Mouse (Mus musculus): ENCODE data around the gene Iah1. TPM values are rescaled to one million over a fixed set of nuclear protein-coding genes. Genes with fewer than 3 reads are reported as not detected.

Iah1 gene
- total and polyA plus RNA-seq, 2 experiments from 2014 or later: 31.2 to 33.2 TPM

- ATAC-seq: no peak
Observed at GRCm38 (mm10) chr12:21318143-21318895, 2.1 kb downstream of the Iah1 start.

GRCm38 (mm10) chr12:21320317-21320716 lies 4.1 kb downstream of the Iah1 start:
- H3K4me3 ChIP-seq (ENCODE audit: low read length): no peak overlapping the region
- H3K4me1 ChIP-seq (ENCODE audit: insufficient read depth, low read length): no peaks in the 10 kb centered on the region
- WGBS: 68% methylated on average over 4 of the region's 4 CpGs
- ATAC-seq: no peak
- DNase-seq (ENCODE audit: low spot score): peak; percentile 2
- H3K4me2 ChIP-seq (ENCODE audit: low read depth, low read length): no peak overlapping the region
- no peak overlapping the region for H3K27ac ChIP-seq
- H3K36me3 ChIP-seq (ENCODE audit: insufficient read depth, low read length): peaks cover 18% of the 10 kb centered on the region; the same call in 1 of the 2 replicates
- H3K27me3 ChIP-seq (ENCODE audit: insufficient read depth, low read length): no peaks in the 10 kb centered on the region
- H3K9me3 ChIP-seq (ENCODE audit: low read length): no peaks in the 10 kb centered on the region
- TF ChIP-seq CTCF (IDR thresholded peaks at IDR 0.05; ENCODE audit: low read depth): no peak
- H3K9ac ChIP-seq (replicated peaks; ENCODE audit: low read length): no peak overlapping the region

More at GRCm38 (mm10) chr12:21318143-21318895, 2.1 kb downstream of the Iah1 start:
- H3K36me3 ChIP-seq (ENCODE audit: insufficient read depth, low read length): peaks cover 17% of the 10 kb centered on the region
- no peaks in the 10 kb centered on the region for H3K9me3 ChIP-seq (ENCODE audit: low read length)
- TF ChIP-seq CTCF (IDR thresholded peaks at IDR 0.05; ENCODE audit: low read depth): peak; percentile 77
- no peak overlapping the region for H3K4me2 ChIP-seq (ENCODE audit: low read depth, low read length)
- H3K27me3 ChIP-seq (ENCODE audit: insufficient read depth, low read length): no peaks in the 10 kb centered on the region
- 65% methylated on average over 12 of the region's 12 CpGs for WGBS
- H3K9ac ChIP-seq (replicated peaks; ENCODE audit: low read length): no peak overlapping the region
- no peak overlapping the region for H3K4me3 ChIP-seq (ENCODE audit: low read length)
- no peaks in the 10 kb centered on the region for H3K4me1 ChIP-seq (ENCODE audit: insufficient read depth, low read length)
- peak; percentile 80 for DNase-seq (ENCODE audit: low spot score)
- H3K27ac ChIP-seq: no peak overlapping the region

- H3K27me3 ChIP-seq (ENCODE audit: insufficient read depth, low read length): no peaks in the 10 kb centered on the region
Observed at GRCm38 (mm10) chr12:21321170-21321569, 5.0 kb downstream of the Iah1 start.

GRCm38 (mm10) chr12:21322296-21322695 lies 6.1 kb downstream of the Iah1 start:
- no peak for TF ChIP-seq CTCF (IDR thresholded peaks at IDR 0.05; ENCODE audit: low read depth)
- Histone ChIP-seq H3K36me3 (ENCODE audit: insufficient read depth, low read length) (peaks cover 24% of the 10 kb centered on the region; the same call in 1 of the 2 replicates), H3K4me2 (ENCODE audit: low read depth, low read length) (no peak overlapping the region), H3K27ac (no peak overlapping the region), H3K4me3 (ENCODE audit: low read length) (no peak overlapping the region), H3K9ac (replicated peaks; ENCODE audit: low read length) (no peak overlapping the region), H3K9me3 (ENCODE audit: low read length) (no peaks in the 10 kb centered on the region), H3K27me3 (ENCODE audit: insufficient read depth, low read length) (no peaks in the 10 kb centered on the region), H3K4me1 (ENCODE audit: insufficient read depth, low read length) (no peaks in the 10 kb centered on the region)
- ATAC-seq: no peak
- WGBS: 86% methylated on average over 4 of the region's 4 CpGs
- DNase-seq (ENCODE audit: low spot score): no peak

More at GRCm38 (mm10) chr12:21321170-21321569, 5.0 kb downstream of the Iah1 start:
- Histone ChIP-seq H3K4me3 (ENCODE audit: low read length) (no peak overlapping the region), H3K36me3 (ENCODE audit: insufficient read depth, low read length) (peaks cover 24% of the 10 kb centered on the region; the same call in 1 of the 2 replicates), H3K27ac (no peak overlapping the region), H3K4me2 (ENCODE audit: low read depth, low read length) (no peak overlapping the region), H3K9ac (replicated peaks; ENCODE audit: low read length) (no peak overlapping the region), H3K4me1 (ENCODE audit: insufficient read depth, low read length) (no peaks in the 10 kb centered on the region), H3K9me3 (ENCODE audit: low read length) (no peaks in the 10 kb centered on the region)
- 80% methylated on average over 9 of the region's 9 CpGs for WGBS
- TF ChIP-seq CTCF (IDR thresholded peaks at IDR 0.05; ENCODE audit: low read depth): no peak
- DNase-seq (ENCODE audit: low spot score): no peak
- no peak for ATAC-seq

- no peak for TF ChIP-seq CTCF (IDR thresholded peaks at IDR 0.05; ENCODE audit: low read depth)
- Histone ChIP-seq H3K27me3 (ENCODE audit: insufficient read depth, low read length) (no peaks in the 10 kb centered on the region), H3K4me2 (ENCODE audit: low read depth, low read length) (no peak overlapping the region), H3K27ac (no peak overlapping the region), H3K4me1 (ENCODE audit: insufficient read depth, low read length) (no peaks in the 10 kb centered on the region), H3K4me3 (ENCODE audit: low read length) (no peak overlapping the region), H3K9me3 (ENCODE audit: low read length) (no peaks in the 10 kb centered on the region), H3K9ac (replicated peaks; ENCODE audit: low read length) (no peak overlapping the region), H3K36me3 (ENCODE audit: insufficient read depth, low read length) (peaks cover 29% of the 10 kb centered on the region; the same call in 1 of the 2 replicates)
- ATAC-seq: no peak
- 79% methylated on average over 9 of the region's 9 CpGs for WGBS
- no peak for DNase-seq (ENCODE audit: low spot score)
Observed at GRCm38 (mm10) chr12:21322856-21323255, 6.7 kb downstream of the Iah1 start.

GRCm38 (mm10) chr12:21324101-21324500 lies 7.9 kb downstream of the Iah1 start:
- no peaks in the 10 kb centered on the region for H3K9me3 ChIP-seq (ENCODE audit: low read length)
- ATAC-seq (no peak), DNase-seq (ENCODE audit: low spot score) (no peak)
- H3K4me3 ChIP-seq (ENCODE audit: low read length): no peak overlapping the region
- H3K36me3 ChIP-seq (ENCODE audit: insufficient read depth, low read length): peaks cover 29% of the 10 kb centered on the region; the same call in 1 of the 2 replicates
- 86% methylated on average over 5 of the region's 5 CpGs for WGBS
- no peaks in the 10 kb centered on the region for H3K27me3 ChIP-seq (ENCODE audit: insufficient read depth, low read length)
- no peak overlapping the region for H3K4me2 ChIP-seq (ENCODE audit: low read depth, low read length)
- H3K27ac ChIP-seq: no peak overlapping the region
- H3K4me1 ChIP-seq (ENCODE audit: insufficient read depth, low read length): no peaks in the 10 kb centered on the region
- TF ChIP-seq CTCF (IDR thresholded peaks at IDR 0.05; ENCODE audit: low read depth): no peak
- H3K9ac ChIP-seq (replicated peaks; ENCODE audit: low read length): no peak overlapping the region

GRCm38 (mm10) chr12:21325266-21325665 lies 9.1 kb downstream of the Iah1 start:
- ATAC-seq (no peak), DNase-seq (ENCODE audit: low spot score) (no peak)
- Histone ChIP-seq H3K9ac (replicated peaks; ENCODE audit: low read length) (no peak overlapping the region), H3K4me3 (ENCODE audit: low read length) (no peak overlapping the region), H3K9me3 (ENCODE audit: low read length) (no peaks in the 10 kb centered on the region), H3K27ac (no peak overlapping the region), H3K4me1 (ENCODE audit: insufficient read depth, low read length) (no peaks in the 10 kb centered on the region), H3K4me2 (ENCODE audit: low read depth, low read length) (no peak overlapping the region), H3K27me3 (ENCODE audit: insufficient read depth, low read length) (no peaks in the 10 kb centered on the region), H3K36me3 (ENCODE audit: insufficient read depth, low read length) (peaks cover 37% of the 10 kb centered on the region)
- TF ChIP-seq CTCF (IDR thresholded peaks at IDR 0.05; ENCODE audit: low read depth): no peak
- WGBS: 90% methylated on average over 8 of the region's 8 CpGs

All from hindbrain, postnatal 0 days (tissue).